Mouse (Mus musculus) ES-E14 (cell line): ENCODE results near the gene Atg9b.

Experiments used
- HCFC1 ChIP-seq: IDR thresholded peaks from 2 replicates; pipeline ENCODE4 v1.6.1; 2012; ENCODE audit warnings: low read length, inconsistent platforms, borderline replicate concordance; ENCODE audit not compliant: insufficient read depth
- MAFK ChIP-seq: IDR thresholded peaks from 2 replicates; pipeline ENCODE4 v1.6.1; 2014; ENCODE audit warnings: mild to moderate bottlenecking, low read depth, low read length, inconsistent platforms; ENCODE audit not compliant: insufficient read depth
- ZC3H11A ChIP-seq: IDR thresholded peaks from 2 replicates; pipeline ENCODE4 v1.6.1; 2012; ENCODE audit warnings: low read depth, mild to moderate bottlenecking, inconsistent platforms, low read length, borderline replicate concordance
- ZNF384 ChIP-seq: IDR thresholded peaks from 2 replicates; pipeline ENCODE4 v1.6.1; 2012; ENCODE audit warnings: low read depth, low read length, inconsistent platforms

- TF ChIP-seq MAFK (no peak), HCFC1 (no peak), ZNF384 (no peak), ZC3H11A (no peak)
Measured at GRCm38 (mm10) chr5:24356764-24357163, 35.2 kb downstream of the Atg9b start.
